Mouse (Mus musculus): Measurements from ENCODE around the gene Nf2.

GRCm38 (mm10) chr11:4881087-4881486 lies 31.8 kb upstream of the Nf2 start:
- TF ChIP-seq CTCF (IDR thresholded peaks at IDR 0.05; ENCODE audit: borderline replicate concordance, control insufficient read depth, extremely low read depth, insufficient read depth, low read length, poor library complexity) (no peak), POLR2A (IDR thresholded peaks at IDR 0.05; ENCODE audit: control insufficient read depth, extremely low read depth, insufficient read depth, low read length, poor library complexity) (no peak)

Measured in thymus, adult 2 months (tissue).